Mouse (Mus musculus) hindbrain, embryonic 14.5 days (tissue): ENCODE data around the gene Fbxo7. TPM values are rescaled to one million over a fixed set of nuclear protein-coding genes. Genes with fewer than 3 reads are reported as not detected.

Source experiments
- ATAC-seq: fragments of 200-750 bp; cut with Nextera tagmentation; 2 replicates; pipeline ENCODE4 v1.8.0; 2017; ENCODE audit warnings: moderate number of reproducible peaks, mild to moderate bottlenecking, moderate TSS enrichment, moderate library complexity; ENCODE audit not compliant: low FRiP score
- DNase-seq: peaks from one replicate; pipeline ENCODE4 v3.0.0-alpha.2; 2015; ENCODE audit warnings: low spot score
- H3K27ac ChIP-seq: fragments of 300-500 bp; sonication (generic); 2 replicates; pipeline ENCODE4 v1.5.1; 2014; ENCODE audit warnings: mild to moderate bottlenecking, moderate library complexity
- H3K27me3 ChIP-seq: fragments of 300-500 bp; sonication (generic); 2 replicates; pipeline ENCODE4 v1.6.1; 2014; ENCODE audit warnings: mild to moderate bottlenecking, low read length, mixed read lengths; ENCODE audit not compliant: control insufficient read depth, insufficient read depth
- H3K36me3 ChIP-seq: fragments of 300-500 bp; sonication (generic); replicated peaks from 2 replicates; pipeline ENCODE4 v1.6.1; 2014; ENCODE audit not compliant: control insufficient read depth, insufficient read depth
- H3K4me1 ChIP-seq: fragments of 300-500 bp; sonication (generic); replicated peaks from 2 replicates; pipeline ENCODE4 v1.6.1; 2014; ENCODE audit warnings: antibody characterized with exemption, low read length, mixed read lengths; ENCODE audit not compliant: control insufficient read depth, insufficient read depth
- H3K4me2 ChIP-seq: fragments of 300-500 bp; sonication (generic); replicated peaks from 2 replicates; pipeline ENCODE4 v1.6.1; 2014; ENCODE audit warnings: mild to moderate bottlenecking, moderate library complexity
- H3K4me3 ChIP-seq: fragments of 300-500 bp; sonication (generic); replicated peaks from 2 replicates; pipeline ENCODE4 v1.5.1; 2014; ENCODE audit warnings: mild to moderate bottlenecking, low read length
- H3K9ac ChIP-seq: fragments of 300-500 bp; sonication (generic); 2 replicates; pipeline ENCODE4 v1.6.1; 2014
- H3K9me3 ChIP-seq: fragments of 300-500 bp; sonication (generic); 2 replicates; pipeline ENCODE4 v1.6.1; 2016; ENCODE audit warnings: low read length; ENCODE audit not compliant: control insufficient read depth
- WGBS: fragments of 180-500 bp; shearing (Covaris S2); extraction: QIAGEN DNeasy Blood & Tissue Kit; methylation state at CpG from one replicate; pipeline ENCODE4 v1.1.7; 2014; 5-methylcytosine and 5-hydroxymethylcytosine counted together
- polyA plus RNA-seq: library from polyadenylated mRNA; unstranded; fragments of >200 nt; fragmentation: Nextera tagmentation; extraction: Ambion mirVana; gene quantifications from 2 replicates; pipeline ENCODE4 v1.2.1, GENCODE M21; 2014

Fbxo7 gene
- polyA plus RNA-seq, 1 experiment from 2014 or later = 22.3 TPM

- Histone ChIP-seq H3K9me3 (no peaks in the 10 kb centered on the region), H3K4me1 (no peaks in the 10 kb centered on the region), H3K9ac (no peak overlapping the region), H3K36me3 (no peaks in the 10 kb centered on the region), H3K4me2 (no peak overlapping the region), H3K4me3 (no peak overlapping the region), H3K27me3 (no peaks in the 10 kb centered on the region), H3K27ac (no peak overlapping the region)
- no peak for DNase-seq
- 55% methylated on average over 6 of the region's 6 CpGs for WGBS
- no peak for ATAC-seq
These were observed 11.1 kb upstream of the Fbxo7 start for GRCm38 (mm10) chr10:86010636-86011035.

- Histone ChIP-seq H3K36me3 (no peaks in the 10 kb centered on the region), H3K27me3 (no peaks in the 10 kb centered on the region), H3K9me3 (no peaks in the 10 kb centered on the region), H3K27ac (no peak overlapping the region), H3K4me2 (no peak overlapping the region), H3K4me3 (no peak overlapping the region), H3K9ac (no peak overlapping the region), H3K4me1 (no peaks in the 10 kb centered on the region)
- ATAC-seq (no peak), DNase-seq (no peak)
- 88% methylated on average over 2 of the region's 2 CpGs for WGBS
These were observed 10.6 kb upstream of the Fbxo7 start for GRCm38 (mm10) chr10:86011172-86011571.

- H3K4me3 ChIP-seq = no peak within 1 kb of the TSS
- no peak within 1 kb of the TSS for H3K9ac ChIP-seq
- no peak within 1 kb of the TSS for H3K4me2 ChIP-seq
- H3K27ac ChIP-seq = no peak within 1 kb of the TSS
- H3K9me3 ChIP-seq = no peaks in the 10 kb centered on the region
- DNase-seq (no peak), ATAC-seq (no peak)
- H3K36me3 ChIP-seq = no peaks in the 10 kb centered on the region
- 97% methylated on average over 2 of the region's 2 CpGs for WGBS
- H3K27me3 ChIP-seq = no peaks in the 10 kb centered on the region
- H3K4me1 ChIP-seq = no peaks in the 10 kb centered on the region
These were observed 10.0 kb upstream of the Fbxo7 start, which contains the start of gene Bpifc for GRCm38 (mm10) chr10:86011781-86012180. TSS of gene Bpifc (minus strand) at chr10:86011895.

GRCm38 (mm10) chr10:86017781-86018180, 4.0 kb upstream of the Fbxo7 start:
- Histone ChIP-seq H3K36me3 (no peaks in the 10 kb centered on the region), H3K4me3 (no peak overlapping the region), H3K9me3 (no peaks in the 10 kb centered on the region), H3K4me1 (peaks cover 9% of the 10 kb centered on the region; the same call in 1 of the 2 replicates), H3K27ac (no peak overlapping the region), H3K4me2 (no peak overlapping the region), H3K9ac (no peak overlapping the region), H3K27me3 (no peaks in the 10 kb centered on the region)
- no peak for ATAC-seq
- DNase-seq = no peak
- 95% methylated on average over 7 of the region's 7 CpGs for WGBS

GRCm38 (mm10) chr10:86018813-86019212, 3.0 kb upstream of the Fbxo7 start:
- Histone ChIP-seq H3K4me2 (no peak overlapping the region), H3K9me3 (no peaks in the 10 kb centered on the region), H3K27me3 (no peaks in the 10 kb centered on the region), H3K36me3 (no peaks in the 10 kb centered on the region), H3K27ac (no peak overlapping the region), H3K9ac (no peak overlapping the region), H3K4me1 (peaks cover 9% of the 10 kb centered on the region; the same call in 1 of the 2 replicates), H3K4me3 (no peak overlapping the region)
- DNase-seq (no peak), ATAC-seq (no peak)
- 41% methylated on average over 5 of the region's 5 CpGs for WGBS

- 0 out of 2 replicates have a peak, but pooled peaks cover 3% of the 10 kb centered on the region for H3K36me3 ChIP-seq
- peak overlapping the region; percentile 73; the same call in 1 of the 2 replicates for H3K9ac ChIP-seq
- 2% methylated on average over 3 of the region's 3 CpGs for WGBS
- H3K9me3 ChIP-seq = no peaks in the 10 kb centered on the region
- H3K4me3 ChIP-seq = peak overlapping the region; percentile 77; the same call in 1 of the 2 replicates
- ATAC-seq (no peak; the same call in 1 of the 2 replicates), DNase-seq (no peak)
- H3K4me2 ChIP-seq = peak overlapping the region; percentile 65
- no peaks in the 10 kb centered on the region for H3K27me3 ChIP-seq
- peak overlapping the region; percentile 35; the same call in 1 of the 2 replicates for H3K27ac ChIP-seq
- peaks cover 9% of the 10 kb centered on the region; the same call in 1 of the 2 replicates for H3K4me1 ChIP-seq
These were observed 394 bp upstream of the Fbxo7 start for GRCm38 (mm10) chr10:86021408-86021748.

- H3K27me3 ChIP-seq = no peaks in the 10 kb centered on the region
These were observed 673 bp downstream of the Fbxo7 start for GRCm38 (mm10) chr10:86022474-86022816.

GRCm38 (mm10) chr10:86023149-86023548, 1.4 kb downstream of the Fbxo7 start:
- Histone ChIP-seq H3K9ac (no peak overlapping the region), H3K4me3 (peak overlapping the region; percentile 77; the same call in 1 of the 2 replicates), H3K4me1 (peaks cover 9% of the 10 kb centered on the region; the same call in 1 of the 2 replicates), H3K36me3 (0 out of 2 replicates have a peak, but pooled peaks cover 3% of the 10 kb centered on the region), H3K27ac (no peak overlapping the region), H3K27me3 (no peaks in the 10 kb centered on the region), H3K9me3 (no peaks in the 10 kb centered on the region), H3K4me2 (peak overlapping the region; percentile 65; the same call in 1 of the 2 replicates)
- no peak for ATAC-seq
- DNase-seq = no peak

More at GRCm38 (mm10) chr10:86022474-86022816, 673 bp downstream of the Fbxo7 start:
- peak overlapping the region; percentile 77 for H3K4me3 ChIP-seq
- ATAC-seq = no peak
- peak overlapping the region; percentile 73 for H3K9ac ChIP-seq
- H3K27ac ChIP-seq = peak overlapping the region; percentile 78
- H3K36me3 ChIP-seq = 0 out of 2 replicates have a peak, but pooled peaks cover 3% of the 10 kb centered on the region
- 8% methylated on average over 6 of the region's 6 CpGs for WGBS
- H3K4me2 ChIP-seq = peak overlapping the region; percentile 65
- no peaks in the 10 kb centered on the region for H3K9me3 ChIP-seq
- DNase-seq = no peak
- peaks cover 9% of the 10 kb centered on the region; the same call in 1 of the 2 replicates for H3K4me1 ChIP-seq

- DNase-seq (no peak), ATAC-seq (no peak)
- H3K27ac ChIP-seq = no peak overlapping the region
- H3K4me1 ChIP-seq = peaks cover 9% of the 10 kb centered on the region; the same call in 1 of the 2 replicates
- H3K4me3 ChIP-seq = no peak overlapping the region
- WGBS = 93% methylated on average over 2 of the region's 2 CpGs
- H3K27me3 ChIP-seq = no peaks in the 10 kb centered on the region
- 0 out of 2 replicates have a peak, but pooled peaks cover 3% of the 10 kb centered on the region for H3K36me3 ChIP-seq
- H3K4me2 ChIP-seq = no peak overlapping the region
- H3K9ac ChIP-seq = no peak overlapping the region
- H3K9me3 ChIP-seq = no peaks in the 10 kb centered on the region
These were observed 4.1 kb downstream of the Fbxo7 start for GRCm38 (mm10) chr10:86025906-86026305.

- H3K9ac ChIP-seq = no peak overlapping the region
- DNase-seq (no peak), ATAC-seq (no peak)
- H3K4me1 ChIP-seq = peaks cover 7% of the 10 kb centered on the region; the same call in 1 of the 2 replicates
- H3K27me3 ChIP-seq = no peaks in the 10 kb centered on the region
- H3K27ac ChIP-seq = no peak overlapping the region
- H3K9me3 ChIP-seq = no peaks in the 10 kb centered on the region
- WGBS = 95% methylated on average over 3 of the region's 3 CpGs
- H3K4me2 ChIP-seq = no peak overlapping the region
- H3K36me3 ChIP-seq = 0 out of 2 replicates have a peak, but pooled peaks cover 3% of the 10 kb centered on the region
- no peak overlapping the region for H3K4me3 ChIP-seq
These were observed 4.6 kb downstream of the Fbxo7 start for GRCm38 (mm10) chr10:86026354-86026753.
